ENCODE assay signal across 9 mouse cellular contexts in genomic region chr15:77883697-77884010, GRCm38 (mm10). TPM values are rescaled to one million over a fixed set of nuclear protein-coding genes. Genes with fewer than 3 reads are reported as not detected.
DNase-seq lines count a peak whose midpoint lies in the region; ATAC-seq and TF ChIP-seq lines count a peak whose summit lies in the region.
"Had no signal": no experiment of that assay in that cellular context is flagged by ENCODE, and none has a peak within 500 bp of the region (broad histone marks: within the 10 kb centered on the region; RNA-seq: fewer than 3 reads in every experiment).

No protein-coding gene starts in this region.

- no peak for ATAC-seq in forebrain, embryonic 11.5 days (replicated peaks; ENCODE audit: low FRiP score)
- ATAC-seq in lung, embryonic 14.5 days (ENCODE audit: insufficient read depth), result no peak
- ATAC-seq in heart, embryonic 14.5 days (ENCODE audit: insufficient number of reproducible peaks, insufficient read depth, low FRiP score, low read depth), result no peak
- ATAC-seq in liver, embryonic 15.5 days (ENCODE audit: insufficient read depth), result no peak

- H3K9me3 ChIP-seq in forebrain, embryonic 10.5 days, result no peaks in the 10 kb centered on the region
- H3K9me3 ChIP-seq in forebrain, embryonic 11.5 days (ENCODE audit: control insufficient read depth, low read length), result no peaks in the 10 kb centered on the region
- no peaks in the 10 kb centered on the region for H3K9me3 ChIP-seq in lung, embryonic 14.5 days (ENCODE audit: low read depth, low read length)
- no peaks in the 10 kb centered on the region for H3K9me3 ChIP-seq in heart, embryonic 14.5 days (ENCODE audit: control insufficient read depth, low read length)
- no peaks in the 10 kb centered on the region for H3K9me3 ChIP-seq in liver, embryonic 15.5 days (replicated peaks)
- H3K9me3 ChIP-seq: neural tube, embryonic 15.5 days had no signal

- H3K4me2 ChIP-seq in forebrain, embryonic 11.5 days (ENCODE audit: low read depth, low read length, severe bottlenecking), result no peak overlapping the region
- peak overlapping the region; percentile 51 for H3K4me2 ChIP-seq in lung, embryonic 14.5 days
- H3K4me2 ChIP-seq in heart, embryonic 14.5 days (ENCODE audit: low read length), result no peak overlapping the region
- no peak overlapping the region for H3K4me2 ChIP-seq in liver, embryonic 15.5 days
- H3K4me2 ChIP-seq: neural tube, embryonic 15.5 days had no signal

- H3K36me3 ChIP-seq in forebrain, embryonic 10.5 days (replicated peaks), result no peaks in the 10 kb centered on the region
- H3K36me3 ChIP-seq in forebrain, embryonic 11.5 days (ENCODE audit: control insufficient read depth, insufficient read depth, low read length), result no peaks in the 10 kb centered on the region
- H3K36me3 ChIP-seq in lung, embryonic 14.5 days (ENCODE audit: insufficient read depth), result no peaks in the 10 kb centered on the region
- H3K36me3 ChIP-seq in heart, embryonic 14.5 days (ENCODE audit: control insufficient read depth, insufficient read depth, low read length), result no peaks in the 10 kb centered on the region
- no peaks in the 10 kb centered on the region for H3K36me3 ChIP-seq in liver, embryonic 15.5 days (replicated peaks)
- H3K36me3 ChIP-seq: neural tube, embryonic 15.5 days had no signal

- no peaks in the 10 kb centered on the region for H3K27me3 ChIP-seq in forebrain, embryonic 10.5 days (ENCODE audit: poor library complexity, severe bottlenecking)
- no peaks in the 10 kb centered on the region for H3K27me3 ChIP-seq in forebrain, embryonic 11.5 days (ENCODE audit: control insufficient read depth, insufficient read depth, low read length)
- H3K27me3 ChIP-seq in lung, embryonic 14.5 days (ENCODE audit: insufficient read depth, low read length), result no peaks in the 10 kb centered on the region
- H3K27me3 ChIP-seq in heart, embryonic 14.5 days (ENCODE audit: control insufficient read depth, insufficient read depth, low read length), result no peaks in the 10 kb centered on the region
- no peaks in the 10 kb centered on the region for H3K27me3 ChIP-seq in liver, embryonic 15.5 days
- H3K27me3 ChIP-seq: neural tube, embryonic 15.5 days had no signal

- H3K4me1 ChIP-seq in forebrain, embryonic 10.5 days, result peaks cover 37% of the 10 kb centered on the region
- H3K4me1 ChIP-seq in forebrain, embryonic 11.5 days (replicated peaks; ENCODE audit: control insufficient read depth, insufficient read depth, low read length), result no peaks in the 10 kb centered on the region; the same call in 1 of the 2 replicates
- H3K4me1 ChIP-seq in lung, embryonic 14.5 days (ENCODE audit: insufficient read depth), result peaks cover 18% of the 10 kb centered on the region
- peaks cover 12 to 13% of the 10 kb centered on the region in 2 experiments; a peak in 3 of 4 replicates for H3K4me1 ChIP-seq in heart, embryonic 14.5 days (ENCODE audit: control insufficient read depth in 2 of 2, insufficient read depth in 2 of 2, low read length in 2 of 2)
- peaks cover 49% of the 10 kb centered on the region for H3K4me1 ChIP-seq in liver, embryonic 15.5 days (replicated peaks)

- no peak overlapping the region for H3K4me3 ChIP-seq in forebrain, embryonic 10.5 days
- no peak overlapping the region for H3K4me3 ChIP-seq in forebrain, embryonic 11.5 days (ENCODE audit: low read depth, low read length)
- H3K4me3 ChIP-seq in lung, embryonic 14.5 days (ENCODE audit: low read depth, low read length), result no peak overlapping the region
- H3K4me3 ChIP-seq in heart, embryonic 14.5 days (ENCODE audit: control insufficient read depth in 1 of 2, insufficient read depth in 1 of 2, low read depth in 1 of 2, low read length in 2 of 2), result no peak overlapping the region
- H3K4me3 ChIP-seq in liver, embryonic 15.5 days (replicated peaks), result no peak overlapping the region
- H3K4me3 ChIP-seq: neural tube, embryonic 15.5 days had no signal

- peak overlapping the region; percentile 86 for H3K27ac ChIP-seq in forebrain, embryonic 10.5 days
- H3K27ac ChIP-seq in forebrain, embryonic 11.5 days (ENCODE audit: low read depth, low read length), result no peak overlapping the region
- H3K27ac ChIP-seq in lung, embryonic 14.5 days (ENCODE audit: low read depth), result peak overlapping the region; percentile 96
- H3K27ac ChIP-seq in heart, embryonic 14.5 days (replicated peaks in 1 of 2; ENCODE audit: control insufficient read depth in 1 of 2, insufficient read depth in 1 of 2, low read depth in 2 of 2, low read length in 2 of 2), result peak overlapping the region; percentile 5 to 42; a peak in 2 of 4 replicates
- 0 out of 2 replicates have a peak overlapping the region, but pooled peaks have one; percentile 53 for H3K27ac ChIP-seq in liver, embryonic 15.5 days (replicated peaks)
- H3K27ac ChIP-seq: neural tube, embryonic 15.5 days had no signal

- no peak for TF ChIP-seq CTCF in lung, embryonic 14.5 days (IDR thresholded peaks at IDR 0.05; ENCODE audit: low read depth)

- no peak for DNase-seq in forebrain, embryonic 10.5 days (ENCODE audit: extremely low spot score, low spot score)
- no peak for DNase-seq in forebrain, embryonic 11.5 days (ENCODE audit: low spot score)
- DNase-seq in lung, embryonic 14.5 days, result no peak
- DNase-seq in lung, adult 18-20 months, result no peak
- DNase-seq in cerebellum, adult 8-10 months, result no peak
- DNase-seq in frontal cortex, postnatal 36 days (ENCODE audit: low spot score in 2 of 2), result no peak

- 53% methylated on average over 4 of the region's 4 CpGs for WGBS in forebrain, embryonic 10.5 days
- 62% methylated on average over 4 of the region's 4 CpGs for WGBS in forebrain, embryonic 11.5 days
- 38% methylated on average over 4 of the region's 4 CpGs for WGBS in lung, embryonic 14.5 days
- 58% methylated on average over 4 of the region's 4 CpGs for WGBS in heart, embryonic 14.5 days
- WGBS in liver, embryonic 15.5 days (ENCODE audit: insufficient replicate concordance), result 50% methylated on average over 4 of the region's 4 CpGs

- no peak overlapping the region for H3K9ac ChIP-seq in forebrain, embryonic 11.5 days (ENCODE audit: low read length)
- H3K9ac ChIP-seq in lung, embryonic 14.5 days, result peak overlapping the region; percentile 37; the same call in 1 of the 2 replicates
- H3K9ac ChIP-seq in heart, embryonic 14.5 days (ENCODE audit: low read length), result no peak overlapping the region
- H3K9ac ChIP-seq in liver, embryonic 15.5 days, result no peak overlapping the region
- H3K9ac ChIP-seq: neural tube, embryonic 15.5 days had no signal

RNA-seq across cellular contexts. Expression of gene Myh9, which starts 41.7 kb away (rescaled TPM):
- 35.6 and 36.8 TPM in 2 replicates for polyA plus RNA-seq in forebrain, embryonic 10.5 days (2016; fragmentation: Nextera tagmentation; extraction: Ambion mirVana)
- 32.0 and 37.4 TPM in 2 replicates for polyA plus RNA-seq in forebrain, embryonic 11.5 days (2014; fragmentation: Nextera tagmentation; extraction: Ambion mirVana)
- polyA plus RNA-seq in lung, embryonic 14.5 days (2014; fragmentation: Nextera tagmentation; extraction: Ambion mirVana), result 86.6 and 87.5 TPM in 2 replicates
- polyA plus RNA-seq in heart, embryonic 14.5 days (2014; fragmentation: Nextera tagmentation; extraction: Ambion mirVana), result 31.0 and 32.8 TPM in 2 replicates
- 19.5 and 20.3 TPM in 2 replicates for polyA plus RNA-seq in liver, embryonic 15.5 days (2015; fragmentation: Nextera tagmentation; extraction: Ambion mirVana)

RNA-seq across cellular contexts. Expression of gene Txn2, which starts 45.2 kb away (rescaled TPM):
- 288 and 291 TPM in 2 replicates for polyA plus RNA-seq in forebrain, embryonic 10.5 days (2016; fragmentation: Nextera tagmentation; extraction: Ambion mirVana)
- 232 and 267 TPM in 2 replicates for polyA plus RNA-seq in forebrain, embryonic 11.5 days (2014; fragmentation: Nextera tagmentation; extraction: Ambion mirVana)
- 209 and 227 TPM in 2 replicates for polyA plus RNA-seq in lung, embryonic 14.5 days (2014; fragmentation: Nextera tagmentation; extraction: Ambion mirVana)
- 304 and 310 TPM in 2 replicates for polyA plus RNA-seq in heart, embryonic 14.5 days (2014; fragmentation: Nextera tagmentation; extraction: Ambion mirVana)
- 185 and 208 TPM in 2 replicates for polyA plus RNA-seq in liver, embryonic 15.5 days (2015; fragmentation: Nextera tagmentation; extraction: Ambion mirVana)
